Mouse (Mus musculus): ENCODE data around the gene Cby3.

GRCm38 (mm10) chr11:50396766-50397307, 42.6 kb downstream of the Cby3 start:
- TF ChIP-seq RCOR1 (conservative IDR thresholded peaks at IDR 0.05; ENCODE audit: low read depth, low read length) (no peak), TCF12 (IDR thresholded peaks at IDR 0.05; ENCODE audit: low read depth, low read length) (no peak), EP300 (IDR thresholded peaks at IDR 0.05; ENCODE audit: low read length) (no peak), CTCF (conservative IDR thresholded peaks at IDR 0.05 in 1 of 2, IDR thresholded peaks at IDR 0.05 in 1 of 2; ENCODE audit: low read depth in 2 of 2, low read length in 2 of 2) (no peak), RAD21 (IDR thresholded peaks at IDR 0.05; ENCODE audit: low read depth, low read length) (no peak), MAZ (IDR thresholded peaks at IDR 0.05; ENCODE audit: low read depth, low read length) (no peak), POLR2A (IDR thresholded peaks at IDR 0.05; ENCODE audit: low read depth, low read length) (no peak), KAT2A (IDR thresholded peaks at IDR 0.05; ENCODE audit: insufficient replicate concordance, low read length) (no peak), ZMIZ1 (IDR thresholded peaks at IDR 0.05; ENCODE audit: low read depth, low read length) (no peak), ZNF384 (IDR thresholded peaks at IDR 0.05; ENCODE audit: low read depth, low read length) (no peak)

All from CH12.LX (cell line).